Comparison of ENCODE assay signal across 24 mouse cellular contexts in the genomic region with DNA sequence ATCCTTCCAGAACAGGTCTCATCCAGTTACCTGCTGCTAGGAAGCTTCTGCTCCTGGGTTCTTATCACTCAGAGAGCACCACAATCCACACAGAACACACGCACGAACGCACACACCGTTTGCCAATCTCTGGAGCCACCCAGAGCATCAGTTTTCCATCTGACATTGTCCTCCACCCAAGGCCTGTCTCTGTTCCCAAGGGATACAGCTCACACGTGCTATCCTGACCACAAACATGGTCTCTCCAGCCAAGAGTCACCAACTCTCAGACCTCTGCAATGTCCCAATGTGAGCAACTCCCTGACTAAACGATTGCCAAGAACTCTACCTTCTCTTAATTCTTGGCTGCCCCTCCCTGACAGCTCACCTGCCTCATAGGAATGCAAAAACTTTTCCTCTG.
DNase-seq lines count a peak whose midpoint lies in the region; ATAC-seq and TF ChIP-seq lines count a peak whose summit lies in the region.
"Had no signal": no experiment of that assay in that cellular context is flagged by ENCODE, and none has a peak within 500 bp of the region (broad histone marks: within the 10 kb centered on the region; RNA-seq: fewer than 3 reads in every experiment).

No protein-coding gene starts in this region.

- peaks cover 9% of the 10 kb centered on the region for H3K4me1 ChIP-seq in embryonic fibroblast, embryonic 13.5 days (ENCODE audit: control insufficient read depth, insufficient read depth, low read length)
- H3K4me1 ChIP-seq in kidney, embryonic 15.5 days, result peaks cover 9% of the 10 kb centered on the region
- H3K4me1 ChIP-seq: forebrain, embryonic 13.5 days; forebrain, embryonic 15.5 days had no signal

- H3K4me3 ChIP-seq in embryonic fibroblast, embryonic 13.5 days (ENCODE audit: insufficient read depth, low read length), result no peak overlapping the region
- H3K4me3 ChIP-seq in kidney, embryonic 15.5 days (replicated peaks), result no peak overlapping the region
- H3K4me3 ChIP-seq: embryonic facial prominence, embryonic 13.5 days; embryonic facial prominence, embryonic 15.5 days; forebrain, embryonic 13.5 days; forebrain, embryonic 15.5 days had no signal

- DNase-seq in heart, adult 11 months, result peak; percentile 68
- no peak for DNase-seq in heart, adult 8-10 months (ENCODE audit: low spot score)
- DNase-seq in 3T3-L1 (ENCODE audit: low read depth, low spot score), result peak; percentile 36
- DNase-seq in layer of hippocampus, postnatal 36 days, result no peak
- DNase-seq: adrenal gland, adult 8-10 months; adrenal gland, postnatal 14 days; adrenal gland, postnatal 36 days; cerebellum, adult 11-12 months; cerebellum, adult 2 months; cerebellum, adult 9-10 months; cerebellum, postnatal 10 days; cerebellum, postnatal 25 days; forebrain, postnatal 0 days had no signal

- H3K9me3 ChIP-seq in kidney, embryonic 15.5 days (replicated peaks), result no peaks in the 10 kb centered on the region
- H3K9me3 ChIP-seq: embryonic facial prominence, embryonic 13.5 days; embryonic facial prominence, embryonic 15.5 days; forebrain, embryonic 13.5 days; forebrain, embryonic 15.5 days; G1E had no signal

- no peak overlapping the region for H3K9ac ChIP-seq in kidney, embryonic 15.5 days
- H3K9ac ChIP-seq: embryonic facial prominence, embryonic 13.5 days; embryonic facial prominence, embryonic 15.5 days; forebrain, embryonic 13.5 days; forebrain, embryonic 15.5 days; forebrain, postnatal 0 days had no signal

- ATAC-seq in kidney, embryonic 15.5 days (replicated peaks; ENCODE audit: low FRiP score), result no peak
- ATAC-seq: activated CD4-positive, CD25-positive, alpha-beta regulatory T cell, adult 4 months; CD4-positive, CD25-positive, alpha-beta regulatory T cell, adult 4 months; forebrain, embryonic 13.5 days; forebrain, embryonic 15.5 days; forebrain, postnatal 0 days; Patski had no signal

- TF ChIP-seq POLR2A in embryonic fibroblast, embryonic 13.5 days (IDR thresholded peaks at IDR 0.05; ENCODE audit: low read depth, low read length), result no peak

- peaks cover 31% of the 10 kb centered on the region for H3K36me3 ChIP-seq in kidney, embryonic 15.5 days
- H3K36me3 ChIP-seq: forebrain, embryonic 15.5 days had no signal

- no peak overlapping the region for H3K4me2 ChIP-seq in kidney, embryonic 15.5 days
- H3K4me2 ChIP-seq: embryonic facial prominence, embryonic 13.5 days; embryonic facial prominence, embryonic 15.5 days; forebrain, embryonic 13.5 days; forebrain, embryonic 15.5 days had no signal

- H3K27me3 ChIP-seq in kidney, embryonic 15.5 days, result no peaks in the 10 kb centered on the region
- H3K27me3 ChIP-seq: CH12.LX; embryonic facial prominence, embryonic 13.5 days; embryonic facial prominence, embryonic 15.5 days; forebrain, embryonic 13.5 days; forebrain, embryonic 15.5 days; Patski had no signal

- peak overlapping the region; percentile 16; the same call in 1 of the 2 replicates for H3K27ac ChIP-seq in embryonic fibroblast, embryonic 13.5 days (ENCODE audit: insufficient read depth, low read length)
- no peak overlapping the region for H3K27ac ChIP-seq in kidney, embryonic 15.5 days
- H3K27ac ChIP-seq: embryonic facial prominence, embryonic 13.5 days; embryonic facial prominence, embryonic 15.5 days; forebrain, embryonic 13.5 days; forebrain, embryonic 15.5 days had no signal

- 85% methylated on average over 6 of the region's 6 CpGs for WGBS in kidney, embryonic 15.5 days

- no peak for TF ChIP-seq CTCF in embryonic fibroblast, embryonic 13.5 days (IDR thresholded peaks at IDR 0.05; ENCODE audit: borderline replicate concordance, insufficient read depth, low read length)

Comparison
In these comparisons a context has a peak if more than half of its experiments do, and no peak if none do; other contexts are left out.
1. DNase-seq: peak in heart, adult 11 months (single experiment) and 3T3-L1 (single experiment); none in heart, adult 8-10 months (single experiment) and layer of hippocampus, postnatal 36 days (0 of 2).